Mouse (Mus musculus) embryonic fibroblast, embryonic 13.5 days (primary cell): ENCODE results near the gene Dpp6.

ENCODE experiments used
- CTCF ChIP-seq: IDR thresholded peaks from 2 replicates; pipeline ENCODE4 v1.5.1; 2011; ENCODE audit warnings: mild to moderate bottlenecking, control low read depth, low read length, moderate library complexity, borderline replicate concordance; ENCODE audit not compliant: insufficient read depth
- POLR2A ChIP-seq: IDR thresholded peaks from 2 replicates; pipeline ENCODE4 v1.6.1; 2011; ENCODE audit warnings: low read depth, mild to moderate bottlenecking, control low read depth, low read length, moderate library complexity

GRCm38 (mm10) chr5:26904324-26905041, 87.5 kb downstream of the Dpp6 start:
- TF ChIP-seq CTCF = no peak
- no peak for TF ChIP-seq POLR2A
